Mouse (Mus musculus): ENCODE results near the gene Gm20431. TPM values are rescaled to one million over a fixed set of nuclear protein-coding genes. Genes with fewer than 3 reads are reported as not detected.

Gm20431 gene
- total RNA-seq, 2 experiments from 2014 or later, result 47.2 to 47.5 TPM

- DNase-seq (ENCODE audit: extremely low spot score in 1 of 2, low spot score in 2 of 2), result peak in 1 of 2 experiments; percentile 69
- intact Hi-C loops (cut with DNase I), result no loop called here
Measured at GRCm38 (mm10) chr2:167595761-167596171, 65.5 kb downstream of the Gm20431 start.

GRCm38 (mm10) chr2:167594444-167594934 lies 66.8 kb downstream of the Gm20431 start:
- intact Hi-C loops (cut with DNase I), result no loop called here

GRCm38 (mm10) chr2:167593551-167594250 lies 67.6 kb downstream of the Gm20431 start:
- intact Hi-C loops (cut with DNase I), result no loop called here

More at GRCm38 (mm10) chr2:167594444-167594934, 66.8 kb downstream of the Gm20431 start:
- DNase-seq (ENCODE audit: extremely low spot score in 1 of 2, low spot score in 2 of 2), result peak; percentile 72 to 89

DNA sequence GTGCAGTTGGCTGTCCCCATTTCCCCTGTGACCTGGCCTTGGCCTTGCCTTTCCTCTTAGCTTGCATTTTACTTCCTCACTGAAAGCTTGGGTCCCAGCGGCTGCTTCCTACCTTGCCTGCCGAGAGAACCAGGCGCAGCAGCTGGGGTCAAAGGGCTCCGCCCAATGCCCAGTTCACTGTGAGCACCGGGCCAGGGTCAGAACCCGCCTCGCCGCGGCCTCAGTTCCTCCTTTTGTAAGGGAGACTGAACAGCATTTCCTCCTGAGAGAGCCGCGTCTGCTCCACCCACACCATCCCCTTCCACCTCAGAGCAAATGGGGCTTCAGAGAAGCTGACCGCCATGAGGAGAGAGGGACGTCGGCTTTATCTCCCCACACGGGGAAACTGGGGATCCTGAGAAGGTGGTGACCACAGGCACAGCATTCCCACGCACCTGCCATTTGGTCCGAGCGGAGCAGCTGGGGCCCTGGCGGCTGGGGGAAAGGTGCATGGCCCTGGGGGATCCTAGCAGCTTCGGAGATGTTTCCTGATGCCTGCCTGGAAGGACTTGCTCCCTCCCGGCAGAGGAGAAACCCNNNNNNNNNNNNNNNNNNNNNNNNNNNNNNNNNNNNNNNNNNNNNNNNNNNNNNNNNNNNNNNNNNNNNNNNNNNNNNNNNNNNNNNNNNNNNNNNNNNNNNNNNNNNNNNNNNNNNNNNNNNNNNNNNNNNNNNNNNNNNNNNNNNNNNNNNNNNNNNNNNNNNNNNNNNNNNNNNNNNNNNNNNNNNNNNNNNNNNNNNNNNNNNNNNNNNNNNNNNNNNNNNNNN lies 72.3 kb downstream of the Gm20431 start:
- intact Hi-C loops (cut with DNase I), result loop anchor here (5.0 kb wide), 1 partner anchor 47 kb away; no protein-coding TSS in a partner anchor
- peak in 1 of 2 experiments; percentile 75 for DNase-seq (ENCODE audit: extremely low spot score in 1 of 2, low spot score in 2 of 2)

More at GRCm38 (mm10) chr2:167593551-167594250, 67.6 kb downstream of the Gm20431 start:
- no peak for DNase-seq (ENCODE audit: extremely low spot score in 1 of 2, low spot score in 2 of 2)

DNA sequence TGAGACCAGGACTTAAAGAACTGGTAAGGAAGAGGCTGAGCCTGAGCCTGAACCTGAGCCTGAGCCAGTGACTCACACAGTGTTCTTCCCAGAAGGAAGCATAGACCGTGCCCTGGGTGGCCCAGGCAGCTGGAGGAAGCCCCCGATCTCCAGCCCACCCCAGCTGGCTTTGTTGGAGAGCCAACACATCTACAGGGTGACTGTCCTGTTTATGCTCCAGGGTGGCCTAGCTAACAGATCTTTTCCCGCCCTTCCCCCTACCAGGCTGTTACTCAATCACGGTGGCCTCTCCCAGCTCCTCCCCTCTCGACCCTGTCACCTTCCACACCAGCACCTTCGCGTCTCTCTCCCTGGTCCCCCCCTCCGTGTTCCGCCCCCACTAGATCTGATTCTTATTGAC lies 74.3 kb downstream of the Gm20431 start:
- intact Hi-C loops (cut with DNase I), result loop anchor here (5.0 kb wide), 1 partner anchor 45 kb away; no protein-coding TSS in a partner anchor
- DNase-seq (ENCODE audit: extremely low spot score in 1 of 2, low spot score in 2 of 2), result peak in 1 of 2 experiments; percentile 64

DNA sequence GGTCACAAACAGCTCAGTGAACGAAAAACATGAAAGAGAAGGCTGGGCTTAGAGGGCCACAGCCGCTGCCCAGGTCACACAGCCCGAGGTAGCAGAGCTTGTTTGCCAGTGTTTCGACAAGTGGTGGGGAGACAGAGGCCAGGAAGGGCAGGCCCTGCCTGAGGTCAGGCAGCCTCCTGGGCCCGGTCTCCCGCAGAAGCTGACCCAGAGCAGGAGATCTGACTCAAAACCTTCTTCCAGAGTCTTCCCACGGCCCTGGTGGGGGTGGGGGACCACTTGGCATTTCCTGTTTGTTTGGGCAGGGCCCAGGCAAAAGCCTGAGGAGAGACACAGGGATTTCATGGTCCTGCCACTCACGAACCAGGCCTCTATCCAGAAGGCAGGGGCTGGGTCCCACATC lies 75.3 kb downstream of the Gm20431 start:
- peak in 1 of 2 experiments; percentile 89 for DNase-seq (ENCODE audit: extremely low spot score in 1 of 2, low spot score in 2 of 2)
- intact Hi-C loops (cut with DNase I), result loop anchor here (5.0 kb wide), 1 partner anchor 44 kb away; no protein-coding TSS in a partner anchor

DNA sequence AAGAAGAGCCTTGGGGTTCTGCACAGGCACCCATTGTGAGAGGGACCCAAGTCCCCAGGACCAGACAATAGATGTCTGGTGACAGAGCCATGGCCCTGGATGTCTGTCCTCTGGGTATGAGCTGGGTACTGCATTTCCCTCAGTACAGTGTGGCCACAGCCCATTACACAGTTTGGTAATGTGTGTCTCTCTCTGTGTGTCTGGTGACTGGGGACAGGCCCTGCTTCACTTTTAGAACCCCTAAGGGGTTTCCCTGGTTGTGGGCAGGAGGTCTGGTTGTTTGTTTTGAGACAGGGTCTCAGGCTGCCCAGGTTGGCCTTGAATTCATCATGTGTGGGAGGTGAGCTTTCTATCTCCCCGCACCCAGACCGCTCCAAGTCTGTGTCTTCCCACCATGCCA lies 76.0 kb downstream of the Gm20431 start:
- no peak for DNase-seq (ENCODE audit: extremely low spot score in 1 of 2, low spot score in 2 of 2)
- intact Hi-C loops (cut with DNase I), result loop anchor here (5.0 kb wide), 1 partner anchor 43 kb away; no protein-coding TSS in a partner anchor

DNA sequence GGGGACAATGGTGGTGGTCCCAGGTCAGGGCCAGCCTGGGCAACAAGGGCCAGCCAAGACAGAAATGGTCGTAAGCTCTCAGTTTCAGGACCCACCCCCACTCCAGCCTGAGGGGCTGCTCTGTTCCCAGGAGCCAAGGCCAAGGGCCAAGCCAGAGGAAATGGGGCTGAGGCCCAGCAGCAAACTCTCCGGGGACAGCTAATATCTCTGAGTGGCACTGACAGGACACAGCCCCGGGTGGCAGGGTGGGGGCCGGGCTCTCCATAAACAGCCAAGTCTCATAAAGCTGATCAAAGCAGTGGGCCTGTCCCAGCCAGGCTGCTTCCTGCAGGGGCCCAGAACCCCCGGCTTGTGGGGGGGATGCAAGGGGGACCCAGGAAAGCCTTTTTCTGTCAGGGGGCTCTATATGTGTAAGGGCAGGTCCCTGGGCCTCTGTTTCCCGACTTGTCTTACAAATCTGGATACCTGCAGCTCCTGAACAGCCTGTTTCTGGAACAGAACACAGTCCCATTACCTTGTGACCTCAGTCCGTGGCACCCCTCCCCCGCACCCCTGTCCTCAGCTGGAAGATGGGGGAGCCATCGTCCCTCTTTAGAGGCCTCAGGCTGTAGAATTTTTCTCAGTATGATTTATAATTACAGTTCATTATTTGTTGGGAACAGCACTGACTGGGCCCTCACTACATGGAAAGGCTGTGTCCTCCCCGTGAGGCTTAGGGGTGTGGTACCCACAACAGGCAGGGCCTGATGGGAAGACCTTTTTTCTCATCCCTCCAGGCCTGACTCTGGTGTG lies 77.9 kb downstream of the Gm20431 start:
- no peak for DNase-seq (ENCODE audit: extremely low spot score in 1 of 2, low spot score in 2 of 2)
- intact Hi-C loops (cut with DNase I), result no loop called here

DNA sequence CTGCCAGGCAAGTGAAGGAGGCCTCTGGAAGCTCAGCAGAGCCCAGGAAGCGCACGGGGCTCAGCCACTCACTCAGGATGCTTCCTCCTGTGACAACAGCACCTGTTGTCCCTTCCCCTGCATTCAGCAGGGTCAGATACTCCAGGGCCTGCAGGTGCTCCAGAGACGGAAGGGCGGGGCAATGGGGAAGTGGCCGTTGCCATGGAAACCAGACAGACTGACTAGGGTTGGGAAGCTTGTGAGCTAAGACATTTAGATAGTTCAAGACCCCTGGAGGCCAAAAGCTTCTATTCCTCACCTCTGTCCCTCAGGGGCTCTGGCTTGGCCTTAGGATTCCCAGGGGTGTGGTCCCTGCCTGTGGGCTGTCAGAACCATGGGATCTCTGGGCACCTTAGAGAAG lies 82.8 kb downstream of the Gm20431 start:
- intact Hi-C loops (cut with DNase I), result no loop called here
- no peak for DNase-seq (ENCODE audit: extremely low spot score in 1 of 2, low spot score in 2 of 2)

DNA sequence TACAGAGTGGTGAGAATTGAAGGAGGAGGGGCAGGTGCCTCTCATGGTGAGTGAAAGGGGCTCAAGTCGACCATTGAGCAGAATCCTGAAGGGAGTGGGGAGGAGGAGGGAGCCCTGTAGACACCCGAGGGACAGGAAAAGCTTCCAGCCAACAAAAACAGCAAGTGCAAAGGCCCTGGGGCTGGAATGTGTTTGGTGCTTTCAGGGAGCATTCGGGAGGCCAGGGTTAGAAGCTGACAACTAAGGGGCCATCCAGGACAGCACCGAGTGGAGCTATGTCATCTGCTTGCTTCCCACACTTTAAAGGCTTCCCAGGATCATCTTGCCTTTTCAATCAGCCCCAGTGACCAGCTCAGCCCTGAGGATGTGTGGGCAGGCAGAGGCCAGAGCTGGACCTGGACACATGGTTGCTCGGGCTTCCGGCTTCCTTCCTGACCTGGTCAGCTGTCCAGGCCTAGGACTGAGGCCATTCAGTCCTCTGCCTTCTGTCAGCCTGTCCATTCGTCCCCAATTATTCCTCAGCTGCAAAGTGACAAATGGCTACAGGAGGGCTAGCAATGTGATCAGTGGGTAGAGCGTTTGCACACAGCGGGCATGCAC lies 84.0 kb downstream of the Gm20431 start:
- intact Hi-C loops (cut with DNase I), result no loop called here

GRCm38 (mm10) chr2:167576121-167576620 lies 85.1 kb downstream of the Gm20431 start:
- intact Hi-C loops (cut with DNase I), result no loop called here
- no peak for DNase-seq (ENCODE audit: extremely low spot score in 1 of 2, low spot score in 2 of 2)

More for the DNA sequence above, 84.0 kb downstream of the Gm20431 start:
- DNase-seq (ENCODE audit: extremely low spot score in 1 of 2, low spot score in 2 of 2), result no peak

- no peak for DNase-seq (ENCODE audit: extremely low spot score in 1 of 2, low spot score in 2 of 2)
- intact Hi-C loops (cut with DNase I), result no loop called here
Measured at GRCm38 (mm10) chr2:167575581-167575980, 85.7 kb downstream of the Gm20431 start.

DNA sequence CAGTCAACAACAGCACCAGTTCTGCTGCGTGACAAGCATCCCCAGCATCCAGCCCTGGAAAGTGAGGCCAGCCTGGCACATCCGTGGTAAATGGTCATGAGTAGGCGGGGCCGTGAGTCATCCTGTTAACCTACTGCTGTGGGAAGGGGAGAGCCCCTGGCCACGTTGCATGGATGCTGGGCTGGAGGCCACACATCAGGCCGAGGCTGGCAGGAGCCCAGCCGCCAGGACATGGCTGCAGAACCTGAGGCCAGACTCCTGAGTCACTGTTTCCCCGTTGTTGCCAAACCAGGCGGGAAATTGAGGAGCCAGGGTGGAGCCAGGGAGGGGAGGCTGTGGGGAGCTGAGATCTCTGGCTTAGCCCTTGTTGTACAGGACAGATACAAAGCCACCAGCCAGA lies 86.5 kb downstream of the Gm20431 start:
- intact Hi-C loops (cut with DNase I), result no loop called here
- DNase-seq (ENCODE audit: extremely low spot score in 1 of 2, low spot score in 2 of 2), result no peak

- no peak for DNase-seq (ENCODE audit: extremely low spot score in 1 of 2, low spot score in 2 of 2)
- intact Hi-C loops (cut with DNase I), result no loop called here
Measured at GRCm38 (mm10) chr2:167571442-167572220, 89.7 kb downstream of the Gm20431 start.

DNA sequence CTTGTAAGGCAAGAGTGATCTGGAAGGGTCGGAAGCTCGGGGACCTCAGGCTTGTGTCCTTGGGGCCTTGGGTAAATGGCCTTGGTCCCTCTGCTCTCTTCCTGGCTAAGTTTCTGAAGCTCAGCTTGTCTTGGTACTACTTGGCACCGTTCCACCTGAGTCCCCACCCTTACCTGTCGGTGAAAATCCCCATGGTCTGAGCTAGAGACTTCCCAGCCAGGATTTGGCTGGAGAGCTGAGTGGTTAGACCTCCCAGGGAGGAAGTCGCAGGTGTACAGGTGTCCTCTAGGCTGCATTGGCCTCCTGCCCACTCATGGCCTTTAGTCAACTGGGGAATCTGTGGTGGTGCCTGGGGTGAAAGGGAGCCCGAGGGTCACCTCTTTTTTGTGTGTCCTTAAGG lies 90.5 kb downstream of the Gm20431 start:
- no peak for DNase-seq (ENCODE audit: extremely low spot score in 1 of 2, low spot score in 2 of 2)
- intact Hi-C loops (cut with DNase I), result no loop called here

DNA sequence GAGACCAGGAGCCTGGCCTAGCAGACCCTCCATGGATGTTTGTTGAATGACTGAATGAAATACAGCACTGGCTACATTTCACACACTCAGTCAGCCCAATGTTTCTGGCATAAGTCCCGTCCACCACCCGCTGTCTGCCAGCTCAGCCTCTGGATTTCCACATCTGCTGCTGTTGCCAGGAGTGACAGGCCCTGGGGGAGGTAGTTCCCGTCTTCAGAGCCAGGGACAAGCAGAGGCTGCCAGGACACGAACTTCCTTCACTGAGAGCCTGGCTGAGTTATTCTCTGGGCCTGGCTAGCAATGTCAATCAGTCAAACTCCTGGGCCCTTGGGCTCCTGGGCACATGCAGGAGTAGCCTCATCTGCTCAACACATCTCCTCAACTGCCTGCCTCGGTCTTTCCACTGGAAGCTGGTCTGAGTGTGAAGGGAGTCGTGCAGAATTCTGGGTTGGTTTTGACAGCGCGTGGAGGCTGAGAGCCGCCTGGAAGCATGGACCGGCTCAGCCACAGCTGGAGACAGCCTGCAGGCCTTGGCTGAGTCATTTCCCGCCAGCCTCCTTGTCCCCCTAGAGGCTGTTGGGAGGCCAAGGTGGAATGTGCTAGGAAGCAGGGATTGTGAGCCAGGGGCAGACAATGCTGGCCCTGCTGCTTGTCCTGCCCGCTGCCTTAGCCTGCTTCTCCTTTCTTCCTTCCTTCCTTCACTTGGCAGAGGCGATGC lies 91.2 kb downstream of the Gm20431 start:
- intact Hi-C loops (cut with DNase I), result no loop called here
- peak; percentile 42 to 75 for DNase-seq (ENCODE audit: extremely low spot score in 1 of 2, low spot score in 2 of 2)

- intact Hi-C loops (cut with DNase I), result no loop called here
Measured at GRCm38 (mm10) chr2:167568112-167568511, 93.2 kb downstream of the Gm20431 start.

More at GRCm38 (mm10) chr2:167568112-167568511, 93.2 kb downstream of the Gm20431 start:
- DNase-seq (ENCODE audit: extremely low spot score in 1 of 2, low spot score in 2 of 2), result no peak

Measured in left cerebral cortex, postnatal 10 days (tissue).